Mouse (Mus musculus) cerebellum, postnatal 36 days (tissue): ENCODE data around the gene Ssr2.

ENCODE experiments used
- DNase-seq, 2 experiments: peaks; one replicate each; pipeline ENCODE4 v3.0.0; 2021 to 2022; ENCODE audit warnings: mixed read lengths in 2 of 2

Gene Ssr2

GRCm38 (mm10) chr3:88542486-88542885 lies 33.2 kb upstream of the Ssr2 start:
- DNase-seq, result peak in 1 of 2 experiments; percentile 9

- no peak for DNase-seq
Measured at GRCm38 (mm10) chr3:88543174-88543573, 32.5 kb upstream of the Ssr2 start.

- peak in 1 of 2 experiments; percentile 13 for DNase-seq
Measured at GRCm38 (mm10) chr3:88543651-88544410, 31.8 kb upstream of the Ssr2 start.

- peak; percentile 52 to 57 for DNase-seq
Measured at GRCm38 (mm10) chr3:88544514-88544913, 31.2 kb upstream of the Ssr2 start.

GRCm38 (mm10) chr3:88544955-88545591 lies 30.6 kb upstream of the Ssr2 start:
- DNase-seq, result peak in 1 of 2 experiments; percentile 14

GRCm38 (mm10) chr3:88546674-88547418 lies 28.8 kb upstream of the Ssr2 start:
- DNase-seq, result no peak

GRCm38 (mm10) chr3:88548180-88548917 lies 27.3 kb upstream of the Ssr2 start, which contains the start of gene Rab25:
TSS of gene Rab25 (minus strand) at chr3:88548300.
- DNase-seq, result no peak

- DNase-seq, result no peak
Measured at GRCm38 (mm10) chr3:88551586-88551985, 24.1 kb upstream of the Ssr2 start.

GRCm38 (mm10) chr3:88552082-88552645 lies 23.5 kb upstream of the Ssr2 start:
- no peak for DNase-seq

GRCm38 (mm10) chr3:88552676-88553524 lies 22.8 kb upstream of the Ssr2 start, which contains the start of gene Lamtor2:
TSS of gene Lamtor2 (minus strand) at chr3:88553074.
- DNase-seq, result peak; percentile 98 to 99

GRCm38 (mm10) chr3:88553525-88553879 lies 22.2 kb upstream of the Ssr2 start, which contains the start of gene Ubqln4:
TSS of gene Ubqln4 (plus strand) at chr3:88553758.
- peak; percentile 88 to 92 for DNase-seq

- DNase-seq, result peak; percentile 54 to 64
Measured at GRCm38 (mm10) chr3:88553880-88554586, 21.6 kb upstream of the Ssr2 start.

- DNase-seq, result no peak
Measured at GRCm38 (mm10) chr3:88555069-88555605, 20.5 kb upstream of the Ssr2 start.

- DNase-seq, result no peak
Measured at GRCm38 (mm10) chr3:88555731-88556130, 19.9 kb upstream of the Ssr2 start.

GRCm38 (mm10) chr3:88556616-88557015 lies 19.1 kb upstream of the Ssr2 start:
- DNase-seq, result no peak

GRCm38 (mm10) chr3:88559596-88559995 lies 16.1 kb upstream of the Ssr2 start:
- DNase-seq, result no peak

GRCm38 (mm10) chr3:88561989-88562388 lies 13.7 kb upstream of the Ssr2 start:
- no peak for DNase-seq

- no peak for DNase-seq
Measured at GRCm38 (mm10) chr3:88563442-88563841, 12.2 kb upstream of the Ssr2 start.

GRCm38 (mm10) chr3:88563966-88564365 lies 11.7 kb upstream of the Ssr2 start:
- DNase-seq, result no peak

- DNase-seq, result no peak
Measured at GRCm38 (mm10) chr3:88566116-88566515, 9.6 kb upstream of the Ssr2 start.
